Mouse (Mus musculus) embryonic facial prominence, embryonic 10.5 days (tissue): Measurements from ENCODE around the gene Rmnd1. TPM values are rescaled to one million over a fixed set of nuclear protein-coding genes. Genes with fewer than 3 reads are reported as not detected.
A peak's percentile ranks its signal among the peaks of the same experiment; 100 is the strongest.

Experiments used
- DNase-seq: peaks from one replicate; pipeline ENCODE4 v3.0.0-alpha.2; 2017; ENCODE audit warnings: low spot score
- H3K27ac ChIP-seq: fragments of 300-500 bp; sonication (generic); replicated peaks from 2 replicates; pipeline ENCODE4 v1.5.1; 2016; ENCODE audit warnings: mild to moderate bottlenecking
- H3K27me3 ChIP-seq: fragments of 300-500 bp; sonication (generic); replicated peaks from 2 replicates; pipeline ENCODE4 v1.6.1; 2016; ENCODE audit warnings: low read depth, mild to moderate bottlenecking; ENCODE audit not compliant: poor library complexity, severe bottlenecking
- H3K36me3 ChIP-seq: fragments of 300-500 bp; sonication (generic); replicated peaks from 2 replicates; pipeline ENCODE4 v1.6.1; 2016; ENCODE audit warnings: mild to moderate bottlenecking, moderate library complexity
- H3K4me1 ChIP-seq: fragments of 300-500 bp; sonication (generic); 2 replicates; pipeline ENCODE4 v1.6.1; 2016
- H3K4me3 ChIP-seq: fragments of 300-500 bp; sonication (generic); 2 replicates; pipeline ENCODE4 v1.5.1; 2016; ENCODE audit warnings: mild to moderate bottlenecking, moderate library complexity
- H3K9me3 ChIP-seq: fragments of 300-500 bp; sonication (generic); 2 replicates; pipeline ENCODE4 v1.6.1; 2016; ENCODE audit warnings: mild to moderate bottlenecking
- WGBS: fragments of 180-500 bp; shearing (Covaris S2); methylation state at CpG from one replicate; pipeline ENCODE4 v1.1.7; 2016; 5-methylcytosine and 5-hydroxymethylcytosine counted together
- polyA plus RNA-seq: library from polyadenylated mRNA; unstranded; fragments of >200 nt; fragmentation: Nextera tagmentation; extraction: Ambion mirVana; gene quantifications from 2 replicates; pipeline ENCODE4 v1.2.1, GENCODE M21; 2016

The Rmnd1 gene
- polyA plus RNA-seq, 1 experiment from 2014 or later, result 52.5 TPM

DNA sequence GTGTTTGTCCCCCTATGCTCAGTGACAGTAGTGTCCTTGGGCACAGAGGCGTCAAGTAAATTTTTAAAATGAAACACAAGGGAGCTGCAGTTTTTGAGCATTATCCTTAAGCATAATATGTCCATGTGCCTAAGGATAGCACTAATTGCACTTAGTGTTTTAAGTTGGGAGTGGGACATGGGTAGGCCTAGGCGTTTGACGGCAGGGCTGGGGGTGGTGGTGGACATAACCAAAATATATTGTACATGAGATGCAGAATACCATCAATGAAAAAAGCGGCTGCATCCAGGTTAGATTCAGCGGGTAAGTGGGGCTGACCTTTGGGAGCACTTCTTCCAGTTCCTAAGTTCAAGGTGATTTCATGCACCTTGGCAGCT is 454 bp downstream of the Rmnd1 start:
- H3K4me1 ChIP-seq, result peaks cover 18% of the 10 kb centered on the region
- 14% methylated on average over 5 of the region's 5 CpGs for WGBS
- peak overlapping the region; percentile 79 for H3K4me3 ChIP-seq
- H3K27ac ChIP-seq, result peak overlapping the region; percentile 89
- H3K27me3 ChIP-seq, result no peaks in the 10 kb centered on the region
- H3K9me3 ChIP-seq, result no peaks in the 10 kb centered on the region
- peaks cover 42% of the 10 kb centered on the region for H3K36me3 ChIP-seq
- no peak for DNase-seq

GRCm38 (mm10) chr10:4430826-4431225 is 1.4 kb downstream of the Rmnd1 start:
- Histone ChIP-seq H3K4me3 (peak overlapping the region; percentile 79), H3K36me3 (peaks cover 42% of the 10 kb centered on the region), H3K4me1 (peaks cover 18% of the 10 kb centered on the region), H3K27ac (no peak overlapping the region), H3K9me3 (no peaks in the 10 kb centered on the region), H3K27me3 (no peaks in the 10 kb centered on the region)
- WGBS, result 90% methylated on average over 3 of the region's 3 CpGs
- no peak for DNase-seq

GRCm38 (mm10) chr10:4430399-4430798 is 1.8 kb downstream of the Rmnd1 start:
- Histone ChIP-seq H3K36me3 (peaks cover 42% of the 10 kb centered on the region), H3K4me1 (peaks cover 18% of the 10 kb centered on the region), H3K4me3 (0 out of 2 replicates have a peak overlapping the region, but pooled peaks have one; percentile 79), H3K27me3 (no peaks in the 10 kb centered on the region), H3K27ac (no peak overlapping the region), H3K9me3 (no peaks in the 10 kb centered on the region)
- 92% methylated on average over 8 of the region's 8 CpGs for WGBS
- DNase-seq, result no peak

GRCm38 (mm10) chr10:4425245-4425644 is 6.9 kb downstream of the Rmnd1 start:
- Histone ChIP-seq H3K9me3 (no peaks in the 10 kb centered on the region), H3K36me3 (peaks cover 85% of the 10 kb centered on the region), H3K4me1 (no peaks in the 10 kb centered on the region), H3K27me3 (no peaks in the 10 kb centered on the region), H3K4me3 (no peak overlapping the region), H3K27ac (no peak overlapping the region)
- 86% methylated on average over 8 of the region's 8 CpGs for WGBS
- no peak for DNase-seq

- WGBS, result 86% methylated on average over 1 of the region's 1 CpGs
- no peaks in the 10 kb centered on the region for H3K4me1 ChIP-seq
- H3K27ac ChIP-seq, result no peak overlapping the region
- no peak overlapping the region for H3K4me3 ChIP-seq
- H3K9me3 ChIP-seq, result no peaks in the 10 kb centered on the region
- H3K36me3 ChIP-seq, result peaks cover 87% of the 10 kb centered on the region
- no peaks in the 10 kb centered on the region for H3K27me3 ChIP-seq
- no peak for DNase-seq
Measured at GRCm38 (mm10) chr10:4407191-4407590, 25.0 kb downstream of the Rmnd1 start.

- Histone ChIP-seq H3K4me1 (no peaks in the 10 kb centered on the region), H3K27ac (no peak overlapping the region), H3K36me3 (peaks cover 89% of the 10 kb centered on the region), H3K9me3 (no peaks in the 10 kb centered on the region), H3K4me3 (no peak overlapping the region), H3K27me3 (no peaks in the 10 kb centered on the region)
- WGBS, result 90% methylated on average over 5 of the region's 5 CpGs
- DNase-seq, result no peak
Measured at GRCm38 (mm10) chr10:4405511-4405910, 26.7 kb downstream of the Rmnd1 start.

DNA sequence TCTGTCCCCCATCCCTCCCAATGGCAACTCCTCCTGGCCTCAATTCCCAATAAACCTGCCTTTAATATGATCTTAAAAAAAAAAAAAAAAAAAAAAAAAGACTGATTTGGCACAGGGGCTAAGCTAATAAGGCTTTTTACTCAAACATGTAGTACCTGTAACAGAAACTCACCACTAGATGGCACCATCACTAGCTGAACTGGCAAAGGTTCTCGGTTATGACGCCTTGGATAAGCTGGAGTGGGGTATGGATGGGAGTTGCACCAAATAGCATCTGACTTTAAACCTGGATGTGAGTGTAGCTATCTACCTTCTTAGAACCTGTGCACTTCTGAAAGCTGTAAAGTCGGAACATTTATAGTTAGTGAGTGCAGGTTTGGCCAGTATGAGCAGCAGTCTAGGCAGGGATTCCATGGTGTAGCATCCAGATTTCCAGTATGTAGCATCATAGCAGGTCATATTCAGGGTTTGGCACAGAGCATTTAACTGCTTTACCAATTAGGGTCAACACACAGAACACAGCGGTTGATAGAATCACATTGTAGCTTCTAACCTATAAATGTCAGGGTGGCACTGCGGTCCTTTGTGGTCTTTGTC is 27.2 kb downstream of the Rmnd1 start:
- Histone ChIP-seq H3K4me3 (no peak overlapping the region), H3K36me3 (peaks cover 88% of the 10 kb centered on the region), H3K27ac (no peak overlapping the region), H3K9me3 (no peaks in the 10 kb centered on the region), H3K27me3 (no peaks in the 10 kb centered on the region), H3K4me1 (no peaks in the 10 kb centered on the region)
- DNase-seq, result peak; percentile 45
- 68% methylated on average over 5 of the region's 5 CpGs for WGBS

DNA sequence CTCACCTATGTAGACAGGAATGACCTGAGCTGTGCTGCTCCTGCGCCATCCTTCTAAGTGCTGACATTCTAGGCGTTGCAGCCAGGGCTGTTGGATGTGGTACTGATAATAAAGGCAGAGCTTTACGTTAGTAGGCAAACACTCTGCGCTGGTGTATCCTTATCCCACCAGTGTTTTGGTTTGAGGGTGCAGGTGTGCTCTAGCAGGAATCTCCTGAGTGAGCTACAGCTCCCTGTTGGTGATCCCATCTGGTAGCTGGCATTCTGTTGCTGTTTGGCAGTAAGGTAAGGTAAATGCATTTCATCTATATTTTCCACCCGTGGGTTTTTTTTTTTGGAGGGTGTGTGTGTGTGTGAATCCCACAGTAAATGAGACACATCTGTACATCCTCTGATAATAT is 34.1 kb downstream of the Rmnd1 start:
- Histone ChIP-seq H3K27me3 (no peaks in the 10 kb centered on the region), H3K4me1 (no peaks in the 10 kb centered on the region), H3K36me3 (peaks cover 91% of the 10 kb centered on the region), H3K4me3 (no peak overlapping the region), H3K9me3 (no peaks in the 10 kb centered on the region), H3K27ac (no peak overlapping the region)
- DNase-seq, result no peak
- 91% methylated on average over 5 of the region's 5 CpGs for WGBS

- Histone ChIP-seq H3K27ac (no peak overlapping the region), H3K36me3 (peaks cover 79% of the 10 kb centered on the region), H3K27me3 (no peaks in the 10 kb centered on the region), H3K4me3 (no peak overlapping the region), H3K9me3 (no peaks in the 10 kb centered on the region), H3K4me1 (peaks cover 16% of the 10 kb centered on the region)
- no peak for DNase-seq
- 92% methylated on average over 3 of the region's 3 CpGs for WGBS
Measured at GRCm38 (mm10) chr10:4395321-4395720, 36.9 kb downstream of the Rmnd1 start.

- Histone ChIP-seq H3K4me3 (no peak overlapping the region), H3K36me3 (peaks cover 51% of the 10 kb centered on the region), H3K27me3 (no peaks in the 10 kb centered on the region), H3K9me3 (no peaks in the 10 kb centered on the region), H3K4me1 (peaks cover 36% of the 10 kb centered on the region), H3K27ac (no peak overlapping the region)
- 64% methylated on average over 6 of the region's 6 CpGs for whole genome bisulfite sequencing
- DNase-seq, result no peak
Measured at GRCm38 (mm10) chr10:4391851-4392250, 40.3 kb downstream of the Rmnd1 start.

- Histone ChIP-seq H3K9me3 (no peaks in the 10 kb centered on the region), H3K27ac (no peak overlapping the region), H3K27me3 (no peaks in the 10 kb centered on the region), H3K4me1 (peaks cover 40% of the 10 kb centered on the region), H3K4me3 (no peak overlapping the region), H3K36me3 (peaks cover 43% of the 10 kb centered on the region)
- WGBS, result 75% methylated on average over 5 of the region's 5 CpGs
- DNase-seq, result no peak
Measured at GRCm38 (mm10) chr10:4391076-4391475, 41.1 kb downstream of the Rmnd1 start.

DNA sequence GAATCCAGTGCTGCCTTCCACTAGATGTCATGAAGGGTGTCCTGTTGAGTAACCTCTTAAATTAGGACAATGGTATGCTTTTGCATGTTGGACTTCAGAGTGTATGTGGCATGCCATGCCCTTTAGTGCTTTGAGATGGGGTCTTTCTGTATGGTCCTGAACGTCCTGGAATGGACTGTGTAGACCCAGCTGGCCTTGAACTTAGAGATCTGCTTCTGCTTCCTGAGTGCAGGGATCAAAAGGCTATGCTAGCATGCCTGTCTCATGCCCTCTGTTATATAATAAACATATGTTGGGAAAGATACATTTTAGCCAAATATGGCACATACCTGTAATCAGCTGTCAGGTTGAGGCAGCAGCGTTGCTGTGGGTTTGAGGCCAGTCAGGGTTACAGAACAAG is 41.6 kb downstream of the Rmnd1 start:
- Histone ChIP-seq H3K27me3 (no peaks in the 10 kb centered on the region), H3K27ac (no peak overlapping the region), H3K4me1 (peaks cover 44% of the 10 kb centered on the region), H3K4me3 (no peak overlapping the region), H3K9me3 (no peaks in the 10 kb centered on the region), H3K36me3 (peaks cover 38% of the 10 kb centered on the region)
- 72% methylated on average over 2 of the region's 2 CpGs for WGBS
- DNase-seq, result no peak

GRCm38 (mm10) chr10:4389461-4390112 is 42.6 kb downstream of the Rmnd1 start:
- DNase-seq, result no peak
- H3K4me3 ChIP-seq, result peak overlapping the region; percentile 97
- peaks cover 44% of the 10 kb centered on the region for H3K4me1 ChIP-seq
- H3K27me3 ChIP-seq, result no peaks in the 10 kb centered on the region
- H3K27ac ChIP-seq, result no peak overlapping the region
- no peaks in the 10 kb centered on the region for H3K9me3 ChIP-seq
- peaks cover 28% of the 10 kb centered on the region for H3K36me3 ChIP-seq
- 65% methylated on average over 5 of the region's 5 CpGs for WGBS
